Mouse (Mus musculus): ENCODE data around the gene Mylk4.

DNA sequence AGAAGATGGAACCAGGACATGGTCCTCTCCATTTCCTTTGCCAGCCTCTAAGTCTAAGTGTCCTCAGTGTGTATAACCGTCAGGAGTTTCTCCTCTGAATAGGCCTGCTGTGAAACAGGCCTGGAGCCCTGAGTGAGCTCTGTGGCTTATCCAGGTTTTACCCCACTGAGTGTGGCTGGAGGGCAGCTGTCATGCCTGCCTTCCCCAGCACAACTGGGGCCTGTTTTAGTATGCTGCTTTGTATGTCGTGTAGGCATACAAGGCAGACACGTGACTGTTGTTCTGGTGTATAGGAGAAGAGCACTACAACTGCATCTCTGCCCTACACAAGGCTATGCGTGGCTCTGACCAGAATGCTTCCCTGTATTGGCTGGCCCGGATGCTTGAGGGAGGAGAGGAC lies 36.2 kb upstream of the Mylk4 start:
- TF ChIP-seq CTCF (conservative IDR thresholded peaks at IDR 0.05; ENCODE audit: insufficient read depth, insufficient read length, low read depth, low read length): no peak
- TF ChIP-seq POLR2A (IDR thresholded peaks at IDR 0.05; ENCODE audit: low read depth, low read length): no peak

Measured in kidney, adult 2 months (tissue).